Mouse (Mus musculus) limb, embryonic 14.5 days (tissue): ENCODE measurements around the gene Olfr1293-ps. TPM values are rescaled to one million over a fixed set of nuclear protein-coding genes. Genes with fewer than 3 reads are reported as not detected.

Experiments used
- ATAC-seq: fragments of 200-750 bp; cut with Nextera tagmentation; 2 replicates; pipeline ENCODE4 v1.8.0; 2017; ENCODE audit warnings: low read depth, moderate number of reproducible peaks, moderate TSS enrichment; ENCODE audit not compliant: low FRiP score
- DNase-seq: peaks from one replicate; pipeline ENCODE4 v3.0.0-alpha.2; 2015; ENCODE audit warnings: low spot score
- H3K27ac ChIP-seq: fragments of 300-500 bp; sonication (generic); replicated peaks from 2 replicates; pipeline ENCODE4 v1.5.1; 2014; ENCODE audit warnings: low read depth, mild to moderate bottlenecking, low read length, moderate library complexity, mixed read lengths
- H3K27me3 ChIP-seq: fragments of 300-500 bp; sonication (generic); 2 replicates; pipeline ENCODE4 v1.6.1; 2014; ENCODE audit warnings: low read length, mixed read lengths; ENCODE audit not compliant: control insufficient read depth, insufficient read depth
- H3K36me3 ChIP-seq: fragments of 300-500 bp; sonication (generic); 2 replicates; pipeline ENCODE4 v1.6.1; 2014; ENCODE audit warnings: mild to moderate bottlenecking, low read length, moderate library complexity, mixed read lengths; ENCODE audit not compliant: control insufficient read depth, insufficient read depth
- H3K4me1 ChIP-seq: fragments of 300-500 bp; sonication (generic); 2 replicates; pipeline ENCODE4 v1.6.1; 2014; ENCODE audit warnings: antibody characterized with exemption, low read length, mixed read lengths; ENCODE audit not compliant: control insufficient read depth, insufficient read depth
- H3K4me2 ChIP-seq: fragments of 300-500 bp; sonication (generic); replicated peaks from 2 replicates; pipeline ENCODE4 v1.6.1; 2014; ENCODE audit warnings: low read depth, mild to moderate bottlenecking, low read length, moderate library complexity; ENCODE audit not compliant: severe bottlenecking
- H3K4me3 ChIP-seq: fragments of 300-500 bp; sonication (generic); replicated peaks from 2 replicates; pipeline ENCODE4 v1.5.1; 2014; ENCODE audit warnings: low read length
- H3K9ac ChIP-seq: fragments of 300-500 bp; sonication (generic); 2 replicates; pipeline ENCODE4 v1.6.1; 2014; ENCODE audit warnings: mild to moderate bottlenecking, low read depth, low read length, moderate library complexity; ENCODE audit not compliant: severe bottlenecking
- H3K9me3 ChIP-seq: fragments of 300-500 bp; sonication (generic); 2 replicates; pipeline ENCODE4 v1.6.1; 2016; ENCODE audit warnings: low read length; ENCODE audit not compliant: control insufficient read depth
- POLR2A ChIP-seq: fragments of 200-500 bp; IDR thresholded peaks from 2 replicates; pipeline ENCODE4 v1.8.0; 2012; ENCODE audit warnings: inconsistent platforms, mild to moderate bottlenecking, moderate library complexity, borderline replicate concordance; ENCODE audit not compliant: insufficient read depth, insufficient read length; ENCODE audit errors: extremely low read depth
- polyA plus RNA-seq, 2 experiments: library from polyadenylated mRNA; depleted of rRNA in 1 of 2; stranded (reverse) in 1 of 2; unstranded in 1 of 2; fragments of >200 nt; fragmentation: Nextera tagmentation in 1 of 2; extraction: Ambion mirVana in 1 of 2; gene quantifications; 2 replicates each; pipeline versions ENCODE4 v1.2.1 to v1.2.3; 2012 to 2014

Olfr1293-ps gene
- polyA plus RNA-seq, 2 experiments, result not detected

- Histone ChIP-seq H3K27me3 (no peaks in the 10 kb centered on the region), H3K4me2 (no peak within 1 kb of the TSS), H3K9ac (no peak within 1 kb of the TSS), H3K27ac (no peak within 1 kb of the TSS), H3K9me3 (no peaks in the 10 kb centered on the region), H3K4me1 (no peaks in the 10 kb centered on the region), H3K36me3 (no peaks in the 10 kb centered on the region), H3K4me3 (no peak within 1 kb of the TSS)
- no peak for TF ChIP-seq POLR2A
- ATAC-seq (no peak), DNase-seq (no peak)
Measured at GRCm38 (mm10) chr2:111569581-111569980, 44.6 kb downstream of the Olfr1293-ps start, which contains the start of gene Olfr1295. TSS of gene Olfr1295 (minus strand) at chr2:111569681.

Other genes with a start within 250 kb of the Olfr1293-ps start
- gene Olfr1278, start 235.1 kb upstream of the Olfr1293-ps start, polyA plus RNA-seq (2012; rRNA removed), result not detected in 2 replicates
- gene Olfr1278, start 235.1 kb upstream of the Olfr1293-ps start, polyA plus RNA-seq (2014; fragmentation: Nextera tagmentation; extraction: Ambion mirVana), result not detected in 2 replicates
- gene Olfr1279, start 224.6 kb upstream of the Olfr1293-ps start, polyA plus RNA-seq (2012; rRNA removed), result not detected in 2 replicates
- not detected in 2 replicates for gene Olfr1279, start 224.6 kb upstream of the Olfr1293-ps start, polyA plus RNA-seq (2014; fragmentation: Nextera tagmentation; extraction: Ambion mirVana)
- gene Olfr1280, start 211.2 kb upstream of the Olfr1293-ps start, polyA plus RNA-seq (2012; rRNA removed), result not detected in 2 replicates
- gene Olfr1280, start 211.2 kb upstream of the Olfr1293-ps start, polyA plus RNA-seq (2014; fragmentation: Nextera tagmentation; extraction: Ambion mirVana), result not detected in 2 replicates
- gene Olfr1281, start 198.7 kb upstream of the Olfr1293-ps start, polyA plus RNA-seq (2012; rRNA removed), result not detected in 2 replicates
- gene Olfr1281, start 198.7 kb upstream of the Olfr1293-ps start, polyA plus RNA-seq (2014; fragmentation: Nextera tagmentation; extraction: Ambion mirVana), result not detected in 2 replicates
- not detected in 2 replicates for gene Olfr1282, start 189.1 kb upstream of the Olfr1293-ps start, polyA plus RNA-seq (2012; rRNA removed)
- gene Olfr1282, start 189.1 kb upstream of the Olfr1293-ps start, polyA plus RNA-seq (2014; fragmentation: Nextera tagmentation; extraction: Ambion mirVana), result not detected in 2 replicates
- not detected in 2 replicates for gene Olfr1283, start 158.4 kb upstream of the Olfr1293-ps start, polyA plus RNA-seq (2012; rRNA removed)
- gene Olfr1283, start 158.4 kb upstream of the Olfr1293-ps start, polyA plus RNA-seq (2014; fragmentation: Nextera tagmentation; extraction: Ambion mirVana), result not detected in 2 replicates
- gene Olfr1284, start 149.7 kb upstream of the Olfr1293-ps start, polyA plus RNA-seq (2012; rRNA removed), result not detected in 2 replicates
- not detected in 2 replicates for gene Olfr1284, start 149.7 kb upstream of the Olfr1293-ps start, polyA plus RNA-seq (2014; fragmentation: Nextera tagmentation; extraction: Ambion mirVana)
- not detected in 2 replicates for gene Olfr1286, start 102.1 kb upstream of the Olfr1293-ps start, polyA plus RNA-seq (2012; rRNA removed)
- gene Olfr1286, start 102.1 kb upstream of the Olfr1293-ps start, polyA plus RNA-seq (2014; fragmentation: Nextera tagmentation; extraction: Ambion mirVana), result not detected in 2 replicates
- not detected in 2 replicates for gene Olfr1287, start 76.1 kb upstream of the Olfr1293-ps start, polyA plus RNA-seq (2012; rRNA removed)
- gene Olfr1287, start 76.1 kb upstream of the Olfr1293-ps start, polyA plus RNA-seq (2014; fragmentation: Nextera tagmentation; extraction: Ambion mirVana), result not detected in 2 replicates
- gene Olfr1288, start 51.1 kb upstream of the Olfr1293-ps start, polyA plus RNA-seq (2012; rRNA removed), result not detected in 2 replicates
- not detected in 2 replicates for gene Olfr1288, start 51.1 kb upstream of the Olfr1293-ps start, polyA plus RNA-seq (2014; fragmentation: Nextera tagmentation; extraction: Ambion mirVana)
- gene Olfr1289, start 44.4 kb upstream of the Olfr1293-ps start, polyA plus RNA-seq (2012; rRNA removed), result not detected in 2 replicates
- gene Olfr1289, start 44.4 kb upstream of the Olfr1293-ps start, polyA plus RNA-seq (2014; fragmentation: Nextera tagmentation; extraction: Ambion mirVana), result not detected in 2 replicates
- gene Olfr1290, start 31.4 kb upstream of the Olfr1293-ps start, polyA plus RNA-seq (2012; rRNA removed), result not detected in 2 replicates
- not detected in 2 replicates for gene Olfr1290, start 31.4 kb upstream of the Olfr1293-ps start, polyA plus RNA-seq (2014; fragmentation: Nextera tagmentation; extraction: Ambion mirVana)
- gene Olfr1291-ps1, start 28.0 kb upstream of the Olfr1293-ps start, polyA plus RNA-seq (2012; rRNA removed), result not detected in 2 replicates
- gene Olfr1291-ps1, start 28.0 kb upstream of the Olfr1293-ps start, polyA plus RNA-seq (2014; fragmentation: Nextera tagmentation; extraction: Ambion mirVana), result not detected in 2 replicates
- gene Olfr1294, start 15.1 kb downstream of the Olfr1293-ps start, polyA plus RNA-seq (2012; rRNA removed), result not detected in 2 replicates
- gene Olfr1294, start 15.1 kb downstream of the Olfr1293-ps start, polyA plus RNA-seq (2014; fragmentation: Nextera tagmentation; extraction: Ambion mirVana), result not detected in 2 replicates
- not detected in 2 replicates for gene Olfr1295, start 44.5 kb downstream of the Olfr1293-ps start, polyA plus RNA-seq (2012; rRNA removed)
- not detected in 2 replicates for gene Olfr1295, start 44.5 kb downstream of the Olfr1293-ps start, polyA plus RNA-seq (2014; fragmentation: Nextera tagmentation; extraction: Ambion mirVana)
- not detected in 2 replicates for gene Olfr1297, start 101.3 kb downstream of the Olfr1293-ps start, polyA plus RNA-seq (2012; rRNA removed)
- not detected in 2 replicates for gene Olfr1297, start 101.3 kb downstream of the Olfr1293-ps start, polyA plus RNA-seq (2014; fragmentation: Nextera tagmentation; extraction: Ambion mirVana)
- not detected in 2 replicates for gene Olfr1298, start 124.0 kb downstream of the Olfr1293-ps start, polyA plus RNA-seq (2012; rRNA removed)
- gene Olfr1298, start 124.0 kb downstream of the Olfr1293-ps start, polyA plus RNA-seq (2014; fragmentation: Nextera tagmentation; extraction: Ambion mirVana), result not detected in 2 replicates
- gene Olfr1299, start 136.2 kb downstream of the Olfr1293-ps start, polyA plus RNA-seq (2012; rRNA removed), result not detected in 2 replicates
- not detected in 2 replicates for gene Olfr1299, start 136.2 kb downstream of the Olfr1293-ps start, polyA plus RNA-seq (2014; fragmentation: Nextera tagmentation; extraction: Ambion mirVana)
- not detected in 2 replicates for gene Olfr1301, start 225.8 kb downstream of the Olfr1293-ps start, polyA plus RNA-seq (2012; rRNA removed)
- gene Olfr1301, start 225.8 kb downstream of the Olfr1293-ps start, polyA plus RNA-seq (2014; fragmentation: Nextera tagmentation; extraction: Ambion mirVana), result not detected in 2 replicates